In the genomic region with DNA sequence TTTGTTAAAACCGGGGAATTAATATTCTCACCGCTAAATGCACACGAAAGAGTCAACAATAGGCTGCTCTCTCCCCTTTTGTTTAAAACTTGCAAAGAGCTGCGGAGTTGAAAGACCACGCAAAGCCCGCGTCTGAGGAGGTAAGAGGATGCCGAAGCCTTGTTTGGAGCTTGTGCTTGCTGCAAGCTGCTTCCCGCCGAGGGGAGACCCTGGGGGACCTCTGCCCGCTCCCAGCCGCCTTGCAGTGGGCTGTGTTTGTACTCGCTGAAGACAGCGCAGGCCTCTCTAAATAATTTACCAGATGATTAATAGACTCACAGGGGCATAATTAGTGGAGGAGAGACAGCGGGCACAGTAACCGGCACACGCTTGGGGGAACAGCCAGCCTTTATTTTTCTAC, we compare ENCODE assay signal across 9 mouse cellular contexts. TPM values are rescaled to one million over a fixed set of nuclear protein-coding genes. Genes with fewer than 3 reads are reported as not detected.
DNase-seq lines count a peak whose midpoint lies in the region; ATAC-seq and TF ChIP-seq lines count a peak whose summit lies in the region.
"Had no signal": no experiment of that assay in that cellular context is flagged by ENCODE, and none has a peak within 500 bp of the region (broad histone marks: within the 10 kb centered on the region; RNA-seq: fewer than 3 reads in every experiment).

No protein-coding gene starts in this region.

- TF ChIP-seq POLR2A in bone marrow macrophage, adult 2 months (IDR thresholded peaks at IDR 0.05; ENCODE audit: borderline replicate concordance, low read depth, low read length), result no peak

- H3K4me1 ChIP-seq in heart, embryonic 13.5 days, result peaks cover 28% of the 10 kb centered on the region
- 0 out of 2 replicates have a peak, but pooled peaks cover 5% of the 10 kb centered on the region for H3K4me1 ChIP-seq in bone marrow macrophage, adult 2 months (ENCODE audit: control insufficient read depth, insufficient read depth, low read length)
- peaks cover 49% of the 10 kb centered on the region for H3K4me1 ChIP-seq in hindbrain, embryonic 13.5 days (replicated peaks)
- peaks cover 30% of the 10 kb centered on the region for H3K4me1 ChIP-seq in midbrain, embryonic 14.5 days (ENCODE audit: control insufficient read depth, insufficient read depth, low read length)

- H3K4me3 ChIP-seq in heart, embryonic 13.5 days, result peak overlapping the region; percentile 48
- peak overlapping the region; percentile 41 for H3K4me3 ChIP-seq in bone marrow macrophage, adult 2 months (ENCODE audit: insufficient read depth, low read length)
- peak overlapping the region; percentile 38 for H3K4me3 ChIP-seq in hindbrain, embryonic 13.5 days
- H3K4me3 ChIP-seq in midbrain, embryonic 14.5 days (replicated peaks; ENCODE audit: low read depth, low read length), result peak overlapping the region; percentile 25

- peak overlapping the region; percentile 76 for H3K9ac ChIP-seq in heart, embryonic 13.5 days
- peak overlapping the region; percentile 66 for H3K9ac ChIP-seq in hindbrain, embryonic 13.5 days
- peak overlapping the region; percentile 13 for H3K9ac ChIP-seq in midbrain, embryonic 14.5 days (replicated peaks; ENCODE audit: low read length)

- WGBS in heart, embryonic 13.5 days, result 3% methylated on average over 17 of the region's 17 CpGs
- WGBS in hindbrain, embryonic 13.5 days, result 1% methylated on average over 17 of the region's 17 CpGs
- WGBS in midbrain, embryonic 14.5 days, result under 1% methylated on average over 17 of the region's 17 CpGs

- H3K27me3 ChIP-seq in heart, embryonic 13.5 days (replicated peaks), result peaks cover 79% of the 10 kb centered on the region
- H3K27me3 ChIP-seq in hindbrain, embryonic 13.5 days, result peaks cover 72% of the 10 kb centered on the region
- H3K27me3 ChIP-seq in midbrain, embryonic 14.5 days (ENCODE audit: control insufficient read depth, insufficient read depth, low read length), result peaks cover 13% of the 10 kb centered on the region

- H3K36me3 ChIP-seq in heart, embryonic 13.5 days, result no peaks in the 10 kb centered on the region
- no peaks in the 10 kb centered on the region for H3K36me3 ChIP-seq in hindbrain, embryonic 13.5 days
- H3K36me3 ChIP-seq in midbrain, embryonic 14.5 days (ENCODE audit: control insufficient read depth, insufficient read depth, low read length), result no peaks in the 10 kb centered on the region

- peak overlapping the region; percentile 76 for H3K4me2 ChIP-seq in heart, embryonic 13.5 days
- H3K4me2 ChIP-seq in hindbrain, embryonic 13.5 days, result peak overlapping the region; percentile 70
- H3K4me2 ChIP-seq in midbrain, embryonic 14.5 days (ENCODE audit: low read length), result peak overlapping the region; percentile 54

- ATAC-seq in heart, embryonic 13.5 days (ENCODE audit: extremely low read depth, insufficient number of reproducible peaks, low FRiP score, low TSS enrichment), result no peak
- ATAC-seq in hindbrain, embryonic 13.5 days (ENCODE audit: low FRiP score), result no peak
- ATAC-seq in midbrain, embryonic 14.5 days (ENCODE audit: low FRiP score, low TSS enrichment), result peak; percentile 38; the same call in 1 of the 2 replicates

- no peak overlapping the region for H3K27ac ChIP-seq in heart, embryonic 13.5 days (replicated peaks)
- no peak overlapping the region for H3K27ac ChIP-seq in bone marrow macrophage, adult 2 months (ENCODE audit: insufficient read depth, low read depth, low read length)
- peak overlapping the region; percentile 37 for H3K27ac ChIP-seq in hindbrain, embryonic 13.5 days
- H3K27ac ChIP-seq in midbrain, embryonic 14.5 days (replicated peaks; ENCODE audit: low read depth, low read length), result peak overlapping the region; percentile 70

- DNase-seq in heart, postnatal 4 days, result no peak
- peak; percentile 77 for DNase-seq in midbrain, embryonic 14.5 days
- DNase-seq in frontal cortex, postnatal 36 days (ENCODE audit: low spot score in 2 of 2), result no peak
- DNase-seq in layer of hippocampus, adult 9-10 months (ENCODE audit: low spot score), result no peak
- DNase-seq in spleen, postnatal 4 days (ENCODE audit: low spot score in 2 of 2), result no peak
- DNase-seq: lung, postnatal 10 days had no signal

- no peak for TF ChIP-seq CTCF in bone marrow macrophage, adult 2 months (IDR thresholded peaks at IDR 0.05; ENCODE audit: low read depth, low read length)

- no peaks in the 10 kb centered on the region for H3K9me3 ChIP-seq in heart, embryonic 13.5 days
- H3K9me3 ChIP-seq in hindbrain, embryonic 13.5 days, result no peaks in the 10 kb centered on the region
- no peaks in the 10 kb centered on the region for H3K9me3 ChIP-seq in midbrain, embryonic 14.5 days (ENCODE audit: control insufficient read depth, low read length)

RNA-seq across cellular contexts. Expression of a gene that starts 51.2 kb away (rescaled TPM):
- 0.37 and 0.90 TPM in 2 replicates for polyA plus RNA-seq in heart, embryonic 13.5 days (2015; fragmentation: Nextera tagmentation; extraction: Ambion mirVana)
- not detected for total RNA-seq in heart, postnatal 4 days (2021)
- polyA plus RNA-seq in bone marrow macrophage, adult 2 months (2012; ENCODE audit: insufficient read depth, insufficient read length, missing spikeins), result 2.5 and 2.6 TPM in 2 replicates
- 1.9 and 2.3 TPM in 2 replicates for polyA plus RNA-seq in hindbrain, embryonic 13.5 days (2015; fragmentation: Nextera tagmentation; extraction: Ambion mirVana)
- 3.0 and 4.3 TPM in 2 replicates for polyA plus RNA-seq in midbrain, embryonic 14.5 days (2014; fragmentation: Nextera tagmentation; extraction: Ambion mirVana)

RNA-seq across cellular contexts. Expression of a gene that starts 51.7 kb away (rescaled TPM):
- 0.59 and 1.2 TPM in 2 replicates for polyA plus RNA-seq in heart, embryonic 13.5 days (2015; fragmentation: Nextera tagmentation; extraction: Ambion mirVana)
- under 1 TPM; 0.59 to 0.71 TPM for total RNA-seq in heart, postnatal 4 days (2021)
- 4.8 and 5.9 TPM in 2 replicates for polyA plus RNA-seq in bone marrow macrophage, adult 2 months (2012; ENCODE audit: insufficient read depth, insufficient read length, missing spikeins)
- 3.8 and 4.0 TPM in 2 replicates for polyA plus RNA-seq in hindbrain, embryonic 13.5 days (2015; fragmentation: Nextera tagmentation; extraction: Ambion mirVana)
- 1.1 and 1.6 TPM in 2 replicates for polyA plus RNA-seq in midbrain, embryonic 14.5 days (2014; fragmentation: Nextera tagmentation; extraction: Ambion mirVana)

Comparison
In these comparisons a context has a peak if more than half of its experiments do, and no peak if none do; other contexts are left out.
1. H3K27ac ChIP-seq: peak in hindbrain, embryonic 13.5 days (single experiment) and midbrain, embryonic 14.5 days (single experiment); none in heart, embryonic 13.5 days (single experiment) and bone marrow macrophage, adult 2 months (single experiment).
2. H3K9ac ChIP-seq: peak in every context shown above with its lines; median percentile 76 in heart, embryonic 13.5 days; 66 in hindbrain, embryonic 13.5 days; 13 in midbrain, embryonic 14.5 days.
3. Peak in every context shown above with its lines, with median percentiles within 50 percentile points of each other: H3K4me2 ChIP-seq and H3K4me3 ChIP-seq.